Mouse (Mus musculus) heart, embryonic 11.5 days (tissue): Measurements from ENCODE around the gene Lrrc59. TPM values are rescaled to one million over a fixed set of nuclear protein-coding genes. Genes with fewer than 3 reads are reported as not detected.

Experiments used
- ATAC-seq: fragments of 200-750 bp; cut with Nextera tagmentation; replicated peaks from 2 replicates; pipeline ENCODE4 v1.8.0; 2017; ENCODE audit warnings: moderate library complexity; ENCODE audit not compliant: insufficient number of reproducible peaks, low FRiP score, low TSS enrichment
- H3K27ac ChIP-seq: fragments of 300-500 bp; sonication (generic); 2 replicates; pipeline ENCODE4 v1.5.1; 2014; ENCODE audit warnings: mild to moderate bottlenecking, low read depth, low read length
- H3K27me3 ChIP-seq: fragments of 300-500 bp; sonication (generic); 2 replicates; pipeline ENCODE4 v1.6.1; 2014; ENCODE audit warnings: mild to moderate bottlenecking, low read length, mixed read lengths; ENCODE audit not compliant: control insufficient read depth, insufficient read depth
- H3K36me3 ChIP-seq: fragments of 300-500 bp; sonication (generic); 2 replicates; pipeline ENCODE4 v1.6.1; 2014; ENCODE audit warnings: mild to moderate bottlenecking, low read length, moderate library complexity, mixed read lengths; ENCODE audit not compliant: control insufficient read depth, insufficient read depth
- H3K4me1 ChIP-seq: fragments of 300-500 bp; sonication (generic); 2 replicates; pipeline ENCODE4 v1.6.1; 2014; ENCODE audit warnings: low read length; ENCODE audit not compliant: control insufficient read depth, insufficient read depth
- H3K4me2 ChIP-seq: fragments of 300-500 bp; sonication (generic); 2 replicates; pipeline ENCODE4 v1.6.1; 2014; ENCODE audit warnings: mild to moderate bottlenecking, moderate library complexity
- H3K4me3 ChIP-seq: fragments of 300-500 bp; sonication (generic); 2 replicates; pipeline ENCODE4 v1.5.1; 2014; ENCODE audit warnings: low read depth, low read length
- H3K9ac ChIP-seq: fragments of 300-500 bp; sonication (generic); 2 replicates; pipeline ENCODE4 v1.6.1; 2014; ENCODE audit warnings: mild to moderate bottlenecking, low read depth, low read length, moderate library complexity
- H3K9me3 ChIP-seq: fragments of 300-500 bp; sonication (generic); replicated peaks from 2 replicates; pipeline ENCODE4 v1.6.1; 2016; ENCODE audit warnings: low read length; ENCODE audit not compliant: control insufficient read depth
- WGBS: fragments of 180-500 bp; shearing (Covaris S2); extraction: QIAGEN DNeasy Blood & Tissue Kit; methylation state at CpG from one replicate; pipeline ENCODE4 v1.1.7; 2014; ENCODE audit not compliant: insufficient replicate concordance; 5-methylcytosine and 5-hydroxymethylcytosine counted together
- polyA plus RNA-seq: library from polyadenylated mRNA; unstranded; fragments of >200 nt; fragmentation: Nextera tagmentation; extraction: Ambion mirVana; gene quantifications from 2 replicates; pipeline ENCODE4 v1.2.1, GENCODE M21; 2014

Gene Lrrc59
- polyA plus RNA-seq, 1 experiment from 2014 or later: 137 TPM

DNA sequence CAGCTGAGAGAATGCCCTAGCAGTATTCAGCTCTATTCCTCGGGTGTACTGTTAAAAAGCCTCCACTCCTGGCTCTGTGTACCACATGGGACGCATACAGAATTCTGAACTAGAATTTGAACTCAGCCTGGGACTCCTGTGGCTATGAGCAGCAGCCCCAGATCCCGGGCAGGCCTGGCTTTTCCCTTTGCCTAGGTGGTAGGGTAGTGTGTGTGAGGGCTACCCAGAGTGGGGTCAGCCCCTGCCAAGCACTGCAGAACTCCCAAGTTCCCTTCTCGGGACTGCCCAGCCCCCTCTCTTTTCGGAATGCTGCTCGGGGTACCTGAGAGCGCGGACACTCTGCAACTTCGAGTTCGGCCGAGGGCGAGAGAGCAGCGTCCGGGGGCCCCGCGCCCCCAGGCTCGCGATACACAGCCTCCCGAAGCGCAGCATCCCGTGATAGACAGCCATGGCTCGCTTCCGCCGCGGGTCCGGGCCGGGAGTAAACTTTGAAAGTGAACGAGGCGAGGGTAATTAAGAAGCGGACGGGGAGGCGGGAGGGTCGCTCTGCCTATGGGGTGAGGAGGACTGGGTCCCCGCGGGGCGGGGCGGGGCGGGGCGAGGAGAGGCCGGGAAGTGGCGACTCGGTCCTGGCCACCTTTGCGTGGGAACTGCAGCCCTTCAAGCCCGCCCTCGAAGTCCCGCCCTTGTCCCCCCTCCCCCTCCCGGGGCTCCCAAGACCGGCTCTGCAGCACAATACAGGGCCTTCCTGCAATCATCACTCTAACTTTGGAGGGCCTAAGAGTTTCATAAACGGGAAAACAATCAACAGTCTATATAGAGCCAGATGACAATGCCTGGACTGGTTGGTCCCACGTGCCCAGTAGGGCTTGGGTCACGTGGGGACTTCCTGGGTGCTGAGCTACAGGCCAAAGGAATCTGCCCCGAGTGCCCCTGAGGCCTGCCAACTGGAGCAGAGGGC is 28.0 kb upstream of the Lrrc59 start, which contains the start of gene Acsf2:
Acsf2 (minus strand) TSS at position 551 of the 961 bp plus-strand sequence.
- peak within 1 kb of the TSS; percentile 73 for H3K4me2 ChIP-seq
- H3K36me3 ChIP-seq: no peaks in the 10 kb centered on the region
- no peaks in the 10 kb centered on the region for H3K9me3 ChIP-seq
- peak within 1 kb of the TSS; percentile 54 for H3K4me3 ChIP-seq
- no peak within 1 kb of the TSS for H3K27ac ChIP-seq
- H3K4me1 ChIP-seq: peaks cover 9% of the 10 kb centered on the region; the same call in 1 of the 2 replicates
- under 1% methylated on average over 51 of the region's 52 CpGs for WGBS
- no peaks in the 10 kb centered on the region for H3K27me3 ChIP-seq
- peak; percentile 84 for ATAC-seq
- peak within 1 kb of the TSS; percentile 80 for H3K9ac ChIP-seq

DNA sequence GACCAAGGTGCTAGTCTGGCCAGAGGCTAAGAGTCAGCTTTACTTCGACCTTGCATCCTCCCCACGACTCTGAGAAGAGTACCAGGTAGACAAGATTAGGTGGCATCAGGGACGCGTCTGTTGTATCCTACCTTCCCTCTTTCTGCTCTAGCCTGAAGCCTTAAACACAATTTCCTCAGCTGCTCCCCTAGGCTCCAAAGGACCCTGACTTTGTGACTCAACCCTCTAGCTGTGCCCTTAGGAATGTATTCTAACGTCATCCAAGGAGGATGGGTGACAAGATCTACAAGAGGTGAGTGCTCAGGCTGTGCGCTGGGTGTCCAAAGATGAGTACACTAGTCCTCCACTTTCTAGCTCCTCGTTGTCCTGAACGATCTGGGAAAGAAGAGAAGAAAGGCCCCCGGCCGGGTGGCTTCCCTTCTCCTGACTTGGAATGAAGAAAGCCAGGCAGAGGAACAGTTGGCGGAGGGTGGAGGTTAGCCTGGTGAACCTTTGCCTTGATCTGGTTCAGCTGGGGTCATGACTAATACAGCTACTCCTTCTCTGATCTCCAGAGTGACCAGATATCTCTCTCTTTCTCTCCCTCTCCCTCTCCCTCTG is 27.1 kb upstream of the Lrrc59 start:
- Histone ChIP-seq H3K4me3 (peak overlapping the region; percentile 54), H3K4me2 (peak overlapping the region; percentile 73), H3K9me3 (no peaks in the 10 kb centered on the region), H3K4me1 (peaks cover 9% of the 10 kb centered on the region; the same call in 1 of the 2 replicates), H3K27ac (no peak overlapping the region), H3K36me3 (no peaks in the 10 kb centered on the region), H3K27me3 (no peaks in the 10 kb centered on the region), H3K9ac (peak overlapping the region; percentile 80; the same call in 1 of the 2 replicates)
- 58% methylated on average over 11 of the region's 11 CpGs for WGBS
- no peak for ATAC-seq

DNA sequence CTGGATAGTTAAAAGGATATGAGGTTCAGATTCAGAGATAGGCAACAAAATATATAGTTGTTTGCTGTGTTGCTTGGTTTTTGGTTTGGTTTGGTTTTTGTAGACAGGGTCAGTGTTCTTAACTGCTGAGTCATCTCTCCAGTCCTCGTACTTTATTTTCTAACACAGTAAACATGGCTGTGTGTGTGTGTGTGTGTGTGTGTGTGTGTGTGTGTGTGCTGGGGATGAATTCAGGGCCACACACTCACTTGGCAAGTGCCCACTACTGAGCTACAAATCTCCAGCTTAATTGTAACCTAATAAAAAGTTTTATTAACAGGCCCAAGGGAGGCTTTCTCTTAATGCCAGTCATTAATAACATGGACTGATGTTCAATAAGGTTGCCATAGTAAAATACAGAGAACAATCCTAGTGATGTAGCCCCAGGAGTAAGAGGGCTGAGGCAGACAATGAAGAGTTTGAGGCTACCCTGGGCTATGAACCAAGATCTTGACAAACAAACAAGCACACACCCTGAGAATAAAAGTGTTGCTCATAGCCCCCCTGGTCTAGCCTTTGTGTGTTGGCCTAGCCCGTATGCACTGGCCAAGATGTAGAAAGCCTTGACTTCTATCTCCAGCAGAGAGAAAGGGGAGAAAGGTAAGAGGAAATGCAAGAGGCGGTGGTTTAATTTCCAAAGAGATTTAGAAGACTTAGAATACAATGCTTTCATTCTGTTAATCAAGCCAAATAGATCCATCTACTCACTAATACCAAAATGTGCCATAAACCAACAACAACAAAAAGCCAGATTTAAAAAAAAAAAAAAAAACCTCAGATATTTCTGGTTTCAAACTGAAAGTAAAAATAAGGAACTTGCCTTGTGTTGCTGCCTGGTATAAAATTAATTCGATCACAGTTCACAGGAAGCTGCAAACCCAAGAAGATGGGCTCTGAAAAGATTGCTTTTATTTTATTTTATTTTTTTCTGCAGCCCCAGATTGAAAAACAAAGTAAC is 18.5 kb upstream of the Lrrc59 start:
- H3K9ac ChIP-seq: no peak overlapping the region
- 67% methylated on average over 4 of the region's 4 CpGs for WGBS
- no peaks in the 10 kb centered on the region for H3K36me3 ChIP-seq
- no peak overlapping the region for H3K4me3 ChIP-seq
- ATAC-seq: no peak
- no peak overlapping the region for H3K4me2 ChIP-seq
- no peaks in the 10 kb centered on the region for H3K27me3 ChIP-seq
- H3K4me1 ChIP-seq: no peaks in the 10 kb centered on the region
- no peaks in the 10 kb centered on the region for H3K9me3 ChIP-seq
- no peak overlapping the region for H3K27ac ChIP-seq

DNA sequence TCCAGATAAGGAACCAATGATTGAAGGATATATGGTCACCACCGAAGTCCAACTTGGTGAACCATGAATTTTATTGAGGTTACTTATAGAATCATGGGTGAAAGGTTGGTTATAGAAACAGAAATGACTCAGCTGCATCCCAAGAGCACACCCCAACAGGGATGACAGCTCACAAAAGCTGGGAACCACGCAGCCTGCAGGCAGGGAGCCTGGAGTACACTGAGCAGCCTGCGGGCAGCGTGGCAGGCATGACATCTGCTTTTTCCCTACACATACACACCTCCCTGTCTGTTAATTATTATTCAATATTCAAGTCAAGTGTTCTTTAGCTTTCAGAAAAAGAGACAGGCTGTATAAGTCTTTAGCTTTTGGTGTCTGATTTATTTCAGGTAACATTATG is 15.0 kb upstream of the Lrrc59 start:
- no peak for ATAC-seq
- H3K4me1 ChIP-seq: no peaks in the 10 kb centered on the region
- no peak overlapping the region for H3K4me2 ChIP-seq
- no peak overlapping the region for H3K4me3 ChIP-seq
- H3K36me3 ChIP-seq: no peaks in the 10 kb centered on the region
- no peaks in the 10 kb centered on the region for H3K9me3 ChIP-seq
- H3K27ac ChIP-seq: no peak overlapping the region
- no peak overlapping the region for H3K9ac ChIP-seq
- 75% methylated on average over 4 of the region's 4 CpGs for WGBS
- no peaks in the 10 kb centered on the region for H3K27me3 ChIP-seq

DNA sequence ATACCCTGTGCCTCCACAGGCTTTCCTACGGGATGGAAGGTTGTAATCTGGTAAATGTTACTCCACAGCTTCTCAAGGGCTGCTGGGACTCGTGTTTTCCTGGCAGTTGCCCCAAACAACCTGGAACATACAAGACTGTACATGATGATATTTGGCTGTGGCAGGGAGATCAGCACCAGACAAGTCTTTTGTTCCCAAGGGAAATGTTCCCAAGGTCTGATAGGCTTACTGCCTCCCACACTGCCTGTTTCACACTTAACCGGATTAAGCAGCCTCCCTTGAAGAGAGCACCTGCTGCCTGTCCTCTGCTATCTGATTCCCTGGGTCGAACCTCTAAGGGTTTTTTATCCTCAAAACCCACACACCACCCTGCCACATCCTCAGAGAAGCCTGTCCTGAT is 14.1 kb upstream of the Lrrc59 start:
- Histone ChIP-seq H3K9ac (no peak overlapping the region), H3K4me3 (no peak overlapping the region), H3K9me3 (no peaks in the 10 kb centered on the region), H3K4me1 (no peaks in the 10 kb centered on the region), H3K27me3 (no peaks in the 10 kb centered on the region), H3K36me3 (no peaks in the 10 kb centered on the region), H3K4me2 (no peak overlapping the region), H3K27ac (no peak overlapping the region)
- WGBS: 14% methylated on average over 4 of the region's 4 CpGs
- ATAC-seq: no peak

DNA sequence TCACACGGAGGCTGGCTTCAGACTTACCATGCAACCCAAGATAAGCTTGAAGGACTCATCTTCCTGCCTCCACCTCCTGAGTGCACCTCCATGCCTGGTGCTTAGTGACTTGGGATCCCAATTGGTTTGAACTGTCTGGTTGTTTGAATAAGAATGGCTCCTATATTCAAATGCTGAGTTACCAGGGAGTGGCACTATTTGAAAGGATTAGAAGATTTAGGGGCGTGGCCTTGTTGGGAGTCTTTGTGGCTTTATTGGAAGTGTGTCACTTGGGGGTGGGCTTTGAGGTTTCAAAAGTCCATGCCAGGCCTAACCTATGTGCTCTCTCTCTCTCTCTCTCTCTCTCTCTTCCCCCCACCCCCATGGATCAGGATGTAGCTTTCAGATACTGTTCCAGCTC is 11.9 kb upstream of the Lrrc59 start:
- H3K4me2 ChIP-seq: no peak overlapping the region
- ATAC-seq: no peak
- H3K4me1 ChIP-seq: no peaks in the 10 kb centered on the region
- no peaks in the 10 kb centered on the region for H3K36me3 ChIP-seq
- no peaks in the 10 kb centered on the region for H3K9me3 ChIP-seq
- no peak overlapping the region for H3K27ac ChIP-seq
- no peak overlapping the region for H3K9ac ChIP-seq
- WGBS: 80% methylated on average over 2 of the region's 2 CpGs
- H3K4me3 ChIP-seq: no peak overlapping the region
- H3K27me3 ChIP-seq: no peaks in the 10 kb centered on the region

DNA sequence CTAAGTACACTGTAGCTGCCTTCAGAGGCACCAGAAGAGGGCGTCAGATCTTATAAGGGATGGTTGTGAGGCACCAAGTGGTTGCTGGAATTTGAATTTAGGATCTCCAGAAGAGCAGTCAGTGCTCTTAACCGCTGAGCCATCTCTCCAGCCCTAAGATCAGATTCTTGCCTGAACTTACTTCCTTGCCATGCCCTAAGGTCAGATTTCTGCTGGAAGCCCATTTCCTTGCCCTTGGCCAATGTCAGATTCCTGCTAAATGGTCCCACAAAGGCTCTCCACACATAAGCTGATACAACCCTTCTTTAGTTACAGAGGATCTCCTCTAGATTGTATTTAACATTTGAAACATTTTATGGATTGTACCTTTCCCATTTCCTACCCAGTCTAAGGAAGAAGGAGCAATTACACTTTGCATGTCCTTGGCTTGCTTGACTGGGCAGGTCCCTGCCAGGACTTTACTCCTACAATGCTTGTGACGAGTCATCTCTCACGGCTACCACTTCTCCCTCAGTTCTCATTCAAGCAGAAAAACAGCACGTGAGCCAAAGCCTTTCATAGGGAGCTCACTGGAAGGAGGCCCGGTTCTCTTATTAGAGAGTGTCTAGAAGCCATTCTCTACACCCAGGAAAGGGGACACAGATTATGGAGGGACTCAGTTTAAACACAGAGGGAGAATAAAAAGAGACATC is 8.7 kb upstream of the Lrrc59 start:
- no peak overlapping the region for H3K9ac ChIP-seq
- H3K9me3 ChIP-seq: no peaks in the 10 kb centered on the region
- no peak overlapping the region for H3K4me3 ChIP-seq
- ATAC-seq: no peak
- no peak overlapping the region for H3K4me2 ChIP-seq
- H3K27me3 ChIP-seq: no peaks in the 10 kb centered on the region
- no peaks in the 10 kb centered on the region for H3K36me3 ChIP-seq
- no peak overlapping the region for H3K27ac ChIP-seq
- no peaks in the 10 kb centered on the region for H3K4me1 ChIP-seq
- 63% methylated on average over 6 of the region's 6 CpGs for WGBS

DNA sequence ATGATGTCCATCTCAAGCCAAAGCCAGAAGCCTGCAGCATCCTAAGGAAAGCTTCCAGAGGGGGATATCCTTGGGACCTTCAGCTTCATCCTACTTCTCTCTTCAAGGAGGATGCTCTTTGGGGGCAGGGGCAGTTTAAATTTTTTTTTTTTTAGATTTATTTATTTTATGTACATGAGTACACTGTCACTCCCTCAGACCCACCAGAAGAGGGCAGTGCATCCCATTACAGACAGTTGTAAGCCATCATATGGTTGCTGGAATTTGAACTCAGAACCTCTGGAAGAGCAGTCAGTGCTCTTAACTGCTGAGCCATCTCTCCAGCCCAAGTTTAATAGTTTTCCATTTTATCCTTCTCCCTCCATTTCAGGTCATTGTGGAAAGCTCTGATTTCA is 8.1 kb upstream of the Lrrc59 start:
- H3K4me2 ChIP-seq: no peak overlapping the region
- H3K4me3 ChIP-seq: no peak overlapping the region
- no peaks in the 10 kb centered on the region for H3K4me1 ChIP-seq
- no peaks in the 10 kb centered on the region for H3K9me3 ChIP-seq
- H3K9ac ChIP-seq: no peak overlapping the region
- H3K36me3 ChIP-seq: no peaks in the 10 kb centered on the region
- no peaks in the 10 kb centered on the region for H3K27me3 ChIP-seq
- ATAC-seq: no peak
- no peak overlapping the region for H3K27ac ChIP-seq
